Mouse (Mus musculus) midbrain, embryonic 12.5 days (tissue): ENCODE measurements around the gene Xntrpc. TPM values are rescaled to one million over a fixed set of nuclear protein-coding genes. Genes with fewer than 3 reads are reported as not detected.

Experiments
- ATAC-seq: fragments of 200-750 bp; cut with Nextera tagmentation; 2 replicates; pipeline ENCODE4 v1.8.0; 2017; ENCODE audit warnings: low read depth, moderate TSS enrichment, moderate library complexity; ENCODE audit not compliant: low FRiP score
- H3K27ac ChIP-seq: fragments of 300-500 bp; sonication (generic); replicated peaks from 2 replicates; pipeline ENCODE4 v1.5.1; 2016; ENCODE audit warnings: mild to moderate bottlenecking
- H3K27me3 ChIP-seq: fragments of 300-500 bp; sonication (generic); 2 replicates; pipeline ENCODE4 v1.6.1; 2016; ENCODE audit warnings: mild to moderate bottlenecking
- H3K36me3 ChIP-seq: fragments of 300-500 bp; sonication (generic); 2 replicates; pipeline ENCODE4 v1.6.1; 2016
- H3K4me1 ChIP-seq: fragments of 300-500 bp; sonication (generic); 2 replicates; pipeline ENCODE4 v1.6.1; 2016
- H3K4me2 ChIP-seq: fragments of 300-500 bp; sonication (generic); replicated peaks from 2 replicates; pipeline ENCODE4 v1.6.1; 2016; ENCODE audit warnings: mild to moderate bottlenecking, moderate library complexity
- H3K4me3 ChIP-seq: fragments of 300-500 bp; sonication (generic); 2 replicates; pipeline ENCODE4 v1.5.1; 2016; ENCODE audit warnings: mild to moderate bottlenecking
- H3K9ac ChIP-seq: fragments of 300-500 bp; sonication (generic); replicated peaks from 2 replicates; pipeline ENCODE4 v1.6.1; 2016; ENCODE audit warnings: mild to moderate bottlenecking, moderate library complexity
- H3K9me3 ChIP-seq: fragments of 300-500 bp; sonication (generic); 2 replicates; pipeline ENCODE4 v1.6.1; 2016; ENCODE audit warnings: mild to moderate bottlenecking
- WGBS: fragments of 180-500 bp; shearing (Covaris S2); methylation state at CpG from one replicate; pipeline ENCODE4 v1.1.7; 2016; 5-methylcytosine and 5-hydroxymethylcytosine counted together
- polyA plus RNA-seq: library from polyadenylated mRNA; unstranded; fragments of >200 nt; fragmentation: Nextera tagmentation; extraction: Ambion mirVana; gene quantifications from 2 replicates; pipeline ENCODE4 v1.2.1, GENCODE M21; 2016

Xntrpc gene
- polyA plus RNA-seq, 1 experiment from 2014 or later: 2.2 TPM

- no peaks in the 10 kb centered on the region for H3K27me3 ChIP-seq
- no peak for ATAC-seq
- H3K27ac ChIP-seq: no peak overlapping the region
- 93% methylated on average over 26 of the region's 26 CpGs for WGBS
- H3K36me3 ChIP-seq: peaks cover 65% of the 10 kb centered on the region
- H3K4me1 ChIP-seq: no peaks in the 10 kb centered on the region
- H3K4me2 ChIP-seq: no peak overlapping the region
- no peak overlapping the region for H3K4me3 ChIP-seq
- H3K9me3 ChIP-seq: no peaks in the 10 kb centered on the region
- H3K9ac ChIP-seq: no peak overlapping the region
These were observed 18.7 kb downstream of the Xntrpc start for GRCm38 (mm10) chr7:102084041-102084696.

DNA sequence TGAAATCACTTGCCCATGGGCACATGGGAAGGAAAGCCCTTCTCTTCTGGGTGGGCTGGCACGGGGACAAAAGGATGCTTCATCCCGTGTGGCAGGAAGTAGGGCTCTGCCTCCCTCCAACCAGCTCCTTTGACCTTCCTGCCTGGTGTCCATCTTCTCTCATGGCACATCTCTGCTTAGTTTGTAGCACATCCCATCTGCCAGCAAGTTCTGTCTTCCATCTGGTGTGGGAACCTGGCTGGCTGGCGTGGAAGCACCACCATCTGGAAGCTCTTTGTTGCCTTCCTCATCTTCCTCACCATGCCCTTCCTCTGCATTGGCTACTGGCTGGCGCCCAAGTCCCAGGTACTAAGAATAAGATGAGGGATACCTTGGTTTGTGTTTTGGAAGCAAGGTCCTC lies 21.8 kb downstream of the Xntrpc start:
- Histone ChIP-seq H3K27ac (no peak overlapping the region), H3K27me3 (no peaks in the 10 kb centered on the region), H3K4me3 (no peak overlapping the region), H3K9me3 (no peaks in the 10 kb centered on the region), H3K4me1 (no peaks in the 10 kb centered on the region), H3K4me2 (no peak overlapping the region), H3K36me3 (peaks cover 44% of the 10 kb centered on the region), H3K9ac (no peak overlapping the region)
- no peak for ATAC-seq
- 93% methylated on average over 4 of the region's 4 CpGs for WGBS

DNA sequence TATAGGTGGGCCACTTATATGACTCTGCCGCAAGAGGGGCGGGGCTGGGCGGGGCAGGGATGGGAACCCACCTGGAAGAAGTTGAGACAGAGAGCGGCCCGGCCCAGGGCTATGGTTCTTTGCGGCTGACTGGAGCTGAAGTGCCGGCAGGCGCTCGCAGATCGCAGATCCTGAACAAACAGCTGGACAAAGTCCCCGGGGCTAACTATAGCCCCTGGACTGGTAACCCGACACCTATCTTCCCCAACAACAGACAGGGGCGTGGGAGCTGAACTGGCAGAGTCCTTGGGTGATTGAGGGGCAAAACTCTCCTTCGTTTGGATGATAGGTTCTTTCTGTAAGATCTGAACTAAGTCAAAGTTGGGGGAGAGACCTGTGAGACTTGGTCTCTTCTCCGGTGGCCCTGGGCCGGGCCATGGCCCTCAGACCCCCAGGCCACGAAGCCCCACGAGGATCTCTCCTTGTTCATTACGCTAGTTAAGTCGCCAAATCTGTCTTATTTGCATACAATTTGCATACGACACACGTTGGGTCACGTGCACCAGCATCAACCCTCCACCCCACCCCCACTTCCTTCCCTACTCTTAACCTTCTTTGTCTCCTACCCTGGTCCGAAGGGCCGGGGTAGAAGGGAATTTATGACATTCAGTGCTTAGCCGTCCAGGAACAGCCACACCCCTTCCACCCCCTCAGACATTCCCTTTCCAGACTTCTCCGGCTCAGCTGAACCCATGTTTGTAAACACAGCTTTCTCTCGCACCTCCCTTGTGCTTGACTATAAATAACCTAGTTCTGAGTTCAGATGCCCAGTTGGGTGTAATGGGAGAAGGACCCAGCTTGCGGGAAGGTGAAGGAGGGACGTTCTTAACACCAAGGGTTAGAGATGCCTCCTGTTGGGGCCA lies 34.5 kb downstream of the Xntrpc start:
- Histone ChIP-seq H3K36me3 (no peaks in the 10 kb centered on the region), H3K4me3 (peak overlapping the region; percentile 22; the same call in 1 of the 2 replicates), H3K27me3 (0 out of 2 replicates have a peak, but pooled peaks cover 17% of the 10 kb centered on the region), H3K4me2 (peak overlapping the region; percentile 43), H3K9me3 (no peaks in the 10 kb centered on the region), H3K27ac (no peak overlapping the region), H3K4me1 (peaks cover 20% of the 10 kb centered on the region), H3K9ac (no peak overlapping the region)
- WGBS: 5% methylated on average over 30 of the region's 30 CpGs
- peak; percentile 66 for ATAC-seq

DNA sequence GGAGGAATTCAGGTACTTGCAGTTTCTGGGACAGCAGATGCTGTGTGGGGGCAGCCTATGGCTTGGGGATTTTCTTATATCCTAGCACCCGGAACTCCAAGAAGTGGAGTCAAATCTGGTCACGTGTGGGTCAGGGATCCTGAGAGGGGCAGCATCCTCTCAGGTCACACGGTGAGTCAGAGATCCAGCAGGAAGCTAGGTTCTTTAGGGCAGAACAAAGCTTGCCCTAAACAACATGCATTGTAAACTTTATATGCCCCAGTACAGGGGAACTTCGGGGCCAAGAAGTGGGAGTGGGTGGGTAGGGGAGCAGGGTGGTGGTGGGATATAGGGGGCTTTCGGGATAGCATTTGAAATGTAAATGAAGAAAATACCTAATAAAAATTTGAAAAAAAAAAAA lies 35.4 kb downstream of the Xntrpc start:
- H3K9ac ChIP-seq: no peak overlapping the region
- no peak overlapping the region for H3K4me2 ChIP-seq
- peaks cover 20% of the 10 kb centered on the region for H3K4me1 ChIP-seq
- H3K27me3 ChIP-seq: 0 out of 2 replicates have a peak, but pooled peaks cover 17% of the 10 kb centered on the region
- no peak for ATAC-seq
- no peaks in the 10 kb centered on the region for H3K36me3 ChIP-seq
- WGBS: 64% methylated on average over 5 of the region's 5 CpGs
- no peak overlapping the region for H3K4me3 ChIP-seq
- H3K9me3 ChIP-seq: no peaks in the 10 kb centered on the region
- no peak overlapping the region for H3K27ac ChIP-seq

GRCm38 (mm10) chr7:102101487-102101886 lies 36.0 kb downstream of the Xntrpc start, which contains the start of gene Art1:
Art1 (plus strand) TSS chr7:102101743.
- 36% methylated on average over 5 of the region's 5 CpGs for WGBS
- no peak for ATAC-seq
- Histone ChIP-seq H3K4me1 (peaks cover 20% of the 10 kb centered on the region), H3K4me2 (no peak within 1 kb of the TSS), H3K27ac (no peak within 1 kb of the TSS), H3K9ac (no peak within 1 kb of the TSS), H3K36me3 (no peaks in the 10 kb centered on the region), H3K9me3 (no peaks in the 10 kb centered on the region), H3K27me3 (0 out of 2 replicates have a peak, but pooled peaks cover 17% of the 10 kb centered on the region), H3K4me3 (no peak within 1 kb of the TSS)

DNA sequence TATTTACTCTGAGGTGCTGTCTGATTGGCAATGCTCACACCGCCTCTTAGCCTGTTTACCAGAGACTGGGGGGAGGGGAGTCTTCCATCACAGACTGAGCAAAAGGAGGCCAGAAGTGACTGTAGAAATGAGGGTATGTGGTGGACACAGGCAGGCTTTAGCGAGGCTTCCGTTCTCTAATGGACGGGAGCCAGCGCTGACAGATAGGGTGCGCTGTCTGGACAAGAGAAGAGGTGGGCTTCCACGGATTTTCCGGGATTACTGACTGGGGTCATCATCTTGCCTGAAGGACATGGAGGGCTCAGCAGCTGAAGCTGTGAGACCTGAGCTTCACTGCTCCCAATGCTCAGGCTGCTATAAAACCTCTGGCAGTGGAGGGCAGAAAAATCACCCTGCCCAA lies 36.7 kb downstream of the Xntrpc start:
- no peak overlapping the region for H3K27ac ChIP-seq
- H3K27me3 ChIP-seq: 0 out of 2 replicates have a peak, but pooled peaks cover 17% of the 10 kb centered on the region
- H3K4me3 ChIP-seq: no peak overlapping the region
- H3K4me2 ChIP-seq: no peak overlapping the region
- H3K4me1 ChIP-seq: peaks cover 26% of the 10 kb centered on the region
- no peak for ATAC-seq
- H3K36me3 ChIP-seq: no peaks in the 10 kb centered on the region
- no peaks in the 10 kb centered on the region for H3K9me3 ChIP-seq
- 51% methylated on average over 8 of the region's 8 CpGs for WGBS
- no peak overlapping the region for H3K9ac ChIP-seq

- 0 out of 2 replicates have a peak, but pooled peaks cover 17% of the 10 kb centered on the region for H3K27me3 ChIP-seq
- H3K4me3 ChIP-seq: no peak overlapping the region
- WGBS: 43% methylated on average over 6 of the region's 6 CpGs
- H3K36me3 ChIP-seq: no peaks in the 10 kb centered on the region
- no peak overlapping the region for H3K27ac ChIP-seq
- H3K9me3 ChIP-seq: no peaks in the 10 kb centered on the region
- no peak overlapping the region for H3K9ac ChIP-seq
- ATAC-seq: no peak
- peaks cover 26% of the 10 kb centered on the region for H3K4me1 ChIP-seq
- H3K4me2 ChIP-seq: no peak overlapping the region
These were observed 37.2 kb downstream of the Xntrpc start for GRCm38 (mm10) chr7:102102696-102103095.

- Histone ChIP-seq H3K27ac (no peak overlapping the region), H3K4me3 (no peak overlapping the region), H3K27me3 (0 out of 2 replicates have a peak, but pooled peaks cover 14% of the 10 kb centered on the region), H3K9ac (no peak overlapping the region), H3K4me2 (no peak overlapping the region), H3K36me3 (no peaks in the 10 kb centered on the region), H3K9me3 (no peaks in the 10 kb centered on the region), H3K4me1 (peaks cover 26% of the 10 kb centered on the region)
- 89% methylated on average over 2 of the region's 2 CpGs for WGBS
- ATAC-seq: no peak
These were observed 38.0 kb downstream of the Xntrpc start for GRCm38 (mm10) chr7:102103555-102103954.

DNA sequence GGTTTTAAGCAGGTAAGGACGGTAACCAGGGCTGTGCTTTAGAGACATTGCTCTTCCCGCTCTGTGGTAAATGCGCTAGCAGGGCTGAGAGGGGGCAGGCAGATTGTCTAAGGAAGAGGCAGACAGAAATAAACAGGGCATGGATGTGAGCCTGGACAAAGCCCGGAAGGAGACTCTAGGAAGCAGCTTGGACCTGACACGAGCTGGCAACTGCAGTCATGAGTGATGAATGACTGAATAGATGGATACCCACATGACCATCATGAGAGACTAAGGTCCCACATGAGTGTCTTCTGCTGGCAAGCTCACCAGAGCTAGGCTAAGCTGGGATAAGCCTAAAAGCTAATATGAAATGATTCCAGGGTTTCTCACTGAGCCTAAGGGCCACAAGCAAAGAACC lies 38.6 kb downstream of the Xntrpc start:
- Histone ChIP-seq H3K4me1 (peaks cover 26% of the 10 kb centered on the region), H3K9me3 (no peaks in the 10 kb centered on the region), H3K9ac (no peak overlapping the region), H3K27me3 (0 out of 2 replicates have a peak, but pooled peaks cover 8% of the 10 kb centered on the region), H3K36me3 (no peaks in the 10 kb centered on the region), H3K27ac (no peak overlapping the region), H3K4me3 (no peak overlapping the region), H3K4me2 (no peak overlapping the region)
- no peak for ATAC-seq
- 82% methylated on average over 5 of the region's 5 CpGs for WGBS

GRCm38 (mm10) chr7:102106700-102107141 lies 41.2 kb downstream of the Xntrpc start:
- peak overlapping the region; percentile 39 for H3K9ac ChIP-seq
- ATAC-seq: 0 out of 2 replicates have a peak, but pooled peaks have one; percentile 41
- WGBS: 24% methylated on average over 23 of the region's 23 CpGs

GRCm38 (mm10) chr7:102108206-102108605 lies 42.7 kb downstream of the Xntrpc start:
- no peaks in the 10 kb centered on the region for H3K9me3 ChIP-seq
- H3K4me2 ChIP-seq: no peak overlapping the region
- no peak overlapping the region for H3K27ac ChIP-seq
- no peaks in the 10 kb centered on the region for H3K36me3 ChIP-seq
- WGBS: 86% methylated on average over 1 of the region's 1 CpGs
- H3K27me3 ChIP-seq: peaks cover 2% of the 10 kb centered on the region; the same call in 1 of the 2 replicates
- no peak for ATAC-seq
- H3K4me1 ChIP-seq: peaks cover 7% of the 10 kb centered on the region
- no peak overlapping the region for H3K4me3 ChIP-seq
- H3K9ac ChIP-seq: no peak overlapping the region

More at GRCm38 (mm10) chr7:102106700-102107141, 41.2 kb downstream of the Xntrpc start:
- Histone ChIP-seq H3K4me2 (peak overlapping the region; percentile 50), H3K27me3 (no peaks in the 10 kb centered on the region), H3K9me3 (no peaks in the 10 kb centered on the region), H3K27ac (no peak overlapping the region), H3K4me1 (peaks cover 10% of the 10 kb centered on the region), H3K4me3 (peak overlapping the region; percentile 27), H3K36me3 (no peaks in the 10 kb centered on the region)

DNA sequence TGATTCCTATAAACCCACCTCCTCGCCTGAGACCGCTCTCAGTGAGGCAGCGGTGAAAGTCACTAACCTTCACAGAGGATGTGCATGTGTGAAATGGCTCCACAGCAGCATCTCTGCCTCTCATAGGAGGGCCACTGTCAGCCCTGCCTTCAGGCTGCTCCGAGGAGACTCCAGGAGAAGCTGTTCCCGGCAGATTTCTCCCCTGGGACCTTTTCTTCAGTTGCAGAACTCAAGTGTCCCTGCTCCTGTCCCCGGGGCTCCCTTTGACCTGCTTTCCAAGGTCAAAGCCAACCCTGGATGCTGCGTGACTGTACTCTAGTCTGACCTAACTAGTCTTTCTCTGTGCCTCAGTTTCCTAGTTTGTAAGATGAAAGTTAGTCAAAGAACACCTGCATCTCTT lies 43.7 kb downstream of the Xntrpc start, which contains the start of gene Art5:
Gene Art5 (minus strand): TSS at position 319 of the 400 bp plus-strand sequence.
- no peak for ATAC-seq
- WGBS: 82% methylated on average over 7 of the region's 7 CpGs
- no peak within 1 kb of the TSS for H3K4me3 ChIP-seq
- H3K9ac ChIP-seq: no peak within 1 kb of the TSS
- H3K9me3 ChIP-seq: no peaks in the 10 kb centered on the region
- peaks cover 7% of the 10 kb centered on the region for H3K4me1 ChIP-seq
- H3K4me2 ChIP-seq: no peak within 1 kb of the TSS
- peaks cover 4% of the 10 kb centered on the region; the same call in 1 of the 2 replicates for H3K27me3 ChIP-seq
- no peaks in the 10 kb centered on the region for H3K36me3 ChIP-seq
- no peak within 1 kb of the TSS for H3K27ac ChIP-seq
